Mouse (Mus musculus): ENCODE measurements around the gene Pym1. TPM values are rescaled to one million over a fixed set of nuclear protein-coding genes. Genes with fewer than 3 reads are reported as not detected.
"Not testable (repeated sequence)": the region's sequence is repeated elsewhere in the genome, so short reads cannot be mapped to it uniquely, and the experiment has no call there.

The Pym1 gene
- polyA plus RNA-seq (2016; fragmentation: Nextera tagmentation; extraction: Ambion mirVana): 25.8 and 26.8 TPM in 2 replicates

DNA sequence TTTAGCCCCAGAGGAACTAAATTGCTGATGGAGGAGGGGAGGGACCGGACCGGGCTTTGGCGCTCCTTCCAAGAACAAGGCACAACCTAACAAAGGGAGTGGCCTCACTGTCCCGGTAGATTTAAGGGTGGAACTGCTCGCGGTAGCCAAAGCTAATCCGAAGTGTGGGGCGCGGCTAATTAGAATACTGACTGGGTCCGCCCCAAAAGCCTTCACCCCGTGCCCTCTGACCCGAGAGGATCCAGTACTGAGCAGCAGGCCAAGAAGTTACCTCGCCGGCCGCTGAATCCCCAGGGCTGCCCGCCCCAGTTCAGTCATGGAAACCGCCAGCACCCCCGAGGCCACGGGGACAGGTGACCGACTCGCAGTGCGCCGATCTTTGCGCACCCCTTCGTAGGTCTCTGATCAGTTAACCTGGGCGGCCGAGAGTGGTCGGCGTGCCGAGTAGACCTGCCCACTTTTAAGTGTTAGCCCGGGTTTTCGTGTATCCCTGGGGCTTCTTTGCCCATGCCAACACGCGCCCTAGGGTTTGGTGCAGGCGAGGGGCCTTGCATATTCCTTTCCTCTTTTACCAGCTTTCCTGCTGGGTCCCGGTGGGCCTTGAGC, at the start of gene Pym1:
Gene Pym1 (plus strand): TSS at position 244 of the 606 bp plus-strand sequence.
- WGBS (ENCODE audit: insufficient replicate concordance): under 1% methylated on average over 36 of the region's 36 CpGs
- Histone ChIP-seq H3K36me3 (peaks cover 9% of the 10 kb centered on the region), H3K4me1 (peaks cover 63% of the 10 kb centered on the region), H3K9ac (peak within 1 kb of the TSS; percentile 85), H3K9me3 (replicated peaks) (no peaks in the 10 kb centered on the region), H3K4me3 (peak within 1 kb of the TSS; percentile 88), H3K27ac (peak within 1 kb of the TSS; percentile 92), H3K4me2 (peak within 1 kb of the TSS; percentile 86), H3K27me3 (replicated peaks) (peaks cover 34% of the 10 kb centered on the region)
- ATAC-seq: peak; percentile 90

DNA sequence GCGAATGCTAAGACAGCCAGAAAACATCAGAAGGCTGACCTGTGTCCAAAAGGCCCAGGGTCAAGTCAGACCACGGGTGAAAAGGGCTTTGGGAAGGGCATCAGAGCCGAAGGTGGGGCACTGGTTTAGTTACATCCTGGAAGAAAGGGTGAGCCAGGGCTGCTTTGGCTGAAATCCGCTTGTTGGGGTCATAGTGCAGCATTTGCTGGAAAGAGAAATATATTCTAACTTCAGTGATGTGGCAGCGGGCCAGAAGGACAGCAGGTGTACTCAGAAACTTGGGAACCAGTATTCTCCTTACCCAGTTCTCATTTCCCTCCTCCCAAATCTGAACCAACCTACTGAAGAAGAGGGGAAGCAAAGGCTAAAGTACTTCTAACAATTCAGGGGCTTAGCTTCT, 48.7 kb upstream of the Pym1 start:
- Histone ChIP-seq H3K4me3 (no peak overlapping the region), H3K4me1 (peaks cover 62% of the 10 kb centered on the region), H3K27ac (no peak overlapping the region), H3K9me3 (replicated peaks) (no peaks in the 10 kb centered on the region), H3K36me3 (peaks cover 64% of the 10 kb centered on the region), H3K27me3 (replicated peaks) (no peaks in the 10 kb centered on the region), H3K4me2 (no peak overlapping the region), H3K9ac (no peak overlapping the region)
- 74% methylated on average over 5 of the region's 5 CpGs for WGBS (ENCODE audit: insufficient replicate concordance)
- no peak for ATAC-seq

DNA sequence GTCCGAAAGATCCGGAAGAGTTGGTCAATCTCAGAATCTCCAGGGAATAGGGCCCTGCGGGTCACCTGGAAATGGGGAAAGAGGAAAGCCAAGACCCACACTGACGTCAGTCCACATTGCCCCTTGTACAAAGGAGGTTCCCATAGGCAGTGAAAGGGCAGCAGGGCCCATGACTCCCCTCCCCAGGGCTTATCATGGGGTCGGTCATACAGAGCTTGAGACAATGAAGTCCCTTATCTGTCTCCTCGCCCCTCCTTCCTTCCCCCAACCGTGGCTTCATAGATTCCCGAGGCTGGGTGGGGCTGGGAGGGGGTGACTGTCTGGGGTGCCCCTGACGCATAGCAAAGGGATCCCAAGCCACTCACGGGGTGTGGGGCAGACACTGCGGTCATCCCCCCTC, 48.1 kb upstream of the Pym1 start:
- H3K4me1 ChIP-seq: peaks cover 61% of the 10 kb centered on the region
- H3K9ac ChIP-seq: 0 out of 2 replicates have a peak overlapping the region, but pooled peaks have one; percentile 43
- no peaks in the 10 kb centered on the region for H3K9me3 ChIP-seq (replicated peaks)
- no peak for ATAC-seq
- no peak overlapping the region for H3K4me2 ChIP-seq
- 36% methylated on average over 11 of the region's 11 CpGs for WGBS (ENCODE audit: insufficient replicate concordance)
- 0 out of 2 replicates have a peak overlapping the region, but pooled peaks have one; percentile 10 for H3K27ac ChIP-seq
- H3K36me3 ChIP-seq: peaks cover 62% of the 10 kb centered on the region
- no peak overlapping the region for H3K4me3 ChIP-seq
- no peaks in the 10 kb centered on the region for H3K27me3 ChIP-seq (replicated peaks)

DNA sequence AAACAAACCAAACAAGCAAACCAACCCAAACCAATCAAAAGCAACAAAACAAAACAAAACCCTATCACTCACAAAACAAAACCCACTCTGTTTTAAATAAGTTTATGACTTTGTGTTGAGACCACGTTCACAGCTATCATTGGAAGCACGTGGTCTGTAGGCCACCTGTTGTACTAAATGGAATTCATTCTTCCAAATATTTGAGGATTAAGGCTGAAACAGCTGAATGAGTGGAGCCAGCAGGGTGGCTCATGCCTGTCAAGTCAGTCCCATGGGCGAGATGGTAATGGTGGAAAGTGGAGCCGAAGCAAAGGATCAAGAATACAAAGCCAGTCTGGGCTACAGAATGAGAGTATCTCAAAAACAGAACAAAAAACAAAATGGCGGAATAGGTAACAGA, 47.0 kb upstream of the Pym1 start:
- no peaks in the 10 kb centered on the region for H3K27me3 ChIP-seq (replicated peaks)
- no peak for ATAC-seq
- WGBS (ENCODE audit: insufficient replicate concordance): 86% methylated on average over 5 of the region's 5 CpGs
- peaks cover 60% of the 10 kb centered on the region for H3K4me1 ChIP-seq
- H3K4me2 ChIP-seq: no peak overlapping the region
- no peaks in the 10 kb centered on the region for H3K9me3 ChIP-seq (replicated peaks)
- peaks cover 62% of the 10 kb centered on the region for H3K36me3 ChIP-seq
- H3K9ac ChIP-seq: no peak overlapping the region
- no peak overlapping the region for H3K4me3 ChIP-seq
- H3K27ac ChIP-seq: no peak overlapping the region

DNA sequence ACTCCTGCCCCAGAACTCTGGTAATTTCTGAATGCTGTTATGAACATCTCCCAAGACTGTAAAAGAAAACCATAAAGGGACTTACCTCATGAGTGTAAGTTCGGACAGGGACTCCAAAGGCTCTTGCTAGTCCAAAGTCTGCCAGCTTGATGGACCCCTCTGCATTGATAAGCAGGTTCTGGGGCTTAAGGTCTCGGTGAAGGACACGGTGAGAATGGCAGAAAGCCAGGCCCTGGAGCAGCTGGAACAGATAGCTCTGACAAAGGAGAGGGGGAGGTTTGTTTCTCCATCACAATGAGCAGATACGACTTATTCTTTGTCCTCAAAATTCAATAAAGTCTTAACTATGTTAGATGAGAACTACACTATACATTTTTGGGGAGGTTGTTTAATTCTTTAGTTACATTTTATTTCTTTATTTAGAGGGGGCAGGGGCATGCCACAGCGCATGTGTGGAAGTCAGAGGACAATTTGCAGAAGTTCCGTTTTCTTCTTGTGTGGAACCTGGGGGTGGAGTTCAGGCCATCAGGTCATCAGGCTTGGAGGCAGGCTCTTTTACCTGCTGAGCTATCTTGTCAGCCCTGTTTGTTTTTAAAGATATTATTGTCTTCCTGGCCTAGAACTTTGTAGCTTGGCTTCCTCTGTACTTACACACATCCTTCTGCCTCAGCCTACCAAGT, 45.2 kb upstream of the Pym1 start:
- no peak overlapping the region for H3K4me3 ChIP-seq
- no peaks in the 10 kb centered on the region for H3K9me3 ChIP-seq (replicated peaks)
- H3K4me2 ChIP-seq: peak overlapping the region; percentile 83
- H3K36me3 ChIP-seq: peaks cover 58% of the 10 kb centered on the region
- H3K27ac ChIP-seq: peak overlapping the region; percentile 23
- no peak for ATAC-seq
- 58% methylated on average over 6 of the region's 6 CpGs for WGBS (ENCODE audit: insufficient replicate concordance)
- H3K9ac ChIP-seq: peak overlapping the region; percentile 81; the same call in 1 of the 2 replicates
- no peaks in the 10 kb centered on the region for H3K27me3 ChIP-seq (replicated peaks)
- H3K4me1 ChIP-seq: peaks cover 57% of the 10 kb centered on the region

DNA sequence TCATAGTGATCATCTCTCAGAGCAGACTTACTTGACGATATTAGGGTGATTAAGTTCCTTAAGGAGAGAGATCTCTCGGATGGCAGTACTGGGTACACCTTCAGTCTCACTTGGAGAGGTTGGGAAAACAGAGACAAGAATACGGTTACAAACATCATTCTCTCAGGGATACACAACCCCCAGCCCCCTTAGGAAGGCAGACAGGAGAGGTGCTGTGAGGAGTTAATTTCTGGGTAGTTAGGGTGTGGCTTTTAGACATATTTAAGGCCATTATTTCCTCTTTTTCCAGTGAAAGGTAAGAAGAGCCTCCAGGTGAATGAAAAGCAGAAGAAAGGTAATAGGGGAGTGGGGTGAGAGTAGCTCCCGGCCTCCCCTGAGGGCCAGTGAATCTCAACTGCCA, 43.8 kb upstream of the Pym1 start, which contains the start of gene Pmel:
Gene Pmel (plus strand): TSS at position 301 of the 400 bp plus-strand sequence.
- peak within 1 kb of the TSS; percentile 92 for H3K27ac ChIP-seq
- 18% methylated on average over 4 of the region's 4 CpGs for WGBS (ENCODE audit: insufficient replicate concordance)
- H3K4me3 ChIP-seq: peak within 1 kb of the TSS; percentile 88
- H3K36me3 ChIP-seq: peaks cover 46% of the 10 kb centered on the region
- H3K9ac ChIP-seq: peak within 1 kb of the TSS; percentile 81
- no peaks in the 10 kb centered on the region for H3K9me3 ChIP-seq (replicated peaks)
- H3K4me2 ChIP-seq: peak within 1 kb of the TSS; percentile 83
- no peaks in the 10 kb centered on the region for H3K27me3 ChIP-seq (replicated peaks)
- ATAC-seq: no peak
- H3K4me1 ChIP-seq: peaks cover 52% of the 10 kb centered on the region

DNA sequence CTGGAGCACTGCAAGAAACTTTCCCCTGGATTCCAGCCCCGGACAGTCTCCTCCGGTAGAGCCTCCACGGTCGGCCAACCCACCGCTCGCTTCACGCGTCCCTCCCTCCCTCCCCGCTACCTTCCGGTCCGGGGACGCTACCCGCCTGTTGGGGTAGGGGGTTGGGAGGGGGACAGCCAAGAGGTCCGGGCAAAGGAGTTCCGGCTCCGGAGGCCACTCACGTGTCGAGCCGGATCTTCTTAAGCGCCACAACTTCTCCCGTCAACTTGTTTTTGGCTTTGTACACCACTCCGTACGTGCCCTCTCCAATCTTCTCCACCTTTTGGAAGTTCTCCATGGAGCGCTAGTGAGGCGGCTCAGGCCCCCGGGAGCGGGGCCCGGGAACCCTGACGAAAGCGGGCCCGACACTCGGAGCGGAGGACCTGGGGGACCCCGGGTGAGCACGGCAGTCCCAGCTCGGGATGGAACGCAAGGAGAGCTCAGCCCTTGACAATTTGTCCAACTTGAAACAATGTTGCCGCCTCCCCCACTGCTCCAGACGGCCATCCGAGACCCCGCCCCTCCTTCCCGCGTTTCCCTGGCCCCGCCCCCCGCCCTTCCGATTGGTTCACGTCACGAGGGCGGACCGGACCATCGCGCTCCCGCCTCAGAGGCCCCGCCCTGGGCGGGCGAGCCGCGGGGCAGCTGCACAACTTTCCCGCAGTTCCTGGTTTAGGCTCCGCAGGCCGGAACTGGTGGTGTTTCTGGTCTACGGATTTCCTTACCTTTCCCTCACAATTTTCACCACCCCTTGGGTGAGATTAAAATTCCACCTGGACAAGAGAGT, 43.0 kb upstream of the Pym1 start, which contains the start of gene Cdk2:
Gene Cdk2 (minus strand): TSS at position 541 of the 826 bp plus-strand sequence.
- peaks cover 38% of the 10 kb centered on the region for H3K36me3 ChIP-seq
- H3K27me3 ChIP-seq (replicated peaks): no peaks in the 10 kb centered on the region
- H3K4me2 ChIP-seq: peak within 1 kb of the TSS; percentile 83
- peak within 1 kb of the TSS; percentile 81 for H3K9ac ChIP-seq
- peak within 1 kb of the TSS; percentile 88 for H3K4me3 ChIP-seq
- peak; percentile 91 for ATAC-seq
- H3K4me1 ChIP-seq: peaks cover 48% of the 10 kb centered on the region
- H3K27ac ChIP-seq: peak within 1 kb of the TSS; percentile 92
- under 1% methylated on average over 61 of the region's 62 CpGs for WGBS (ENCODE audit: insufficient replicate concordance)
- no peaks in the 10 kb centered on the region for H3K9me3 ChIP-seq (replicated peaks)

DNA sequence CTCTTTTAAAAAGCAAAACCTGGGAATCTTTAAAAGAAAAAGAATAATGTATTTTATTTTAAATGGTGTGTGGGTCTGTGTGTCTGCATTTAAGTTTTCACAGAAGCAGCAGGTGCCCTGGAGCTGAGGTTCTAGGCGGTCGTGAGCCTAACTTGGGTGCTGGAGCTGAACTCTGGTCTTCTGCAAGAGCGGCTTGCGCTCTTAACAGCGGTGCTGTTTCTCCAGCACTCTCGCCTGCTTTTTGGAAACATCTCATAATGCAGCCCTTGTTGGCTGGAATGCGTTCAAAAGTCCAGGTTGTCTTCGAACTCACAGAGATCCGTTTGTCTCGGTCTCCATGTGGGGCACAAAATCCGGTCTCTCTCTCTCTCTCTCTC, 42.4 kb upstream of the Pym1 start:
- no peaks in the 10 kb centered on the region for H3K27me3 ChIP-seq (replicated peaks)
- peak overlapping the region; percentile 83 for H3K4me2 ChIP-seq
- peaks cover 32% of the 10 kb centered on the region for H3K36me3 ChIP-seq
- H3K4me1 ChIP-seq: peaks cover 42% of the 10 kb centered on the region
- peak overlapping the region; percentile 92 for H3K27ac ChIP-seq
- peak overlapping the region; percentile 88 for H3K4me3 ChIP-seq
- ATAC-seq: peak; percentile 31; the same call in 1 of the 2 replicates
- peak overlapping the region; percentile 81 for H3K9ac ChIP-seq
- H3K9me3 ChIP-seq (replicated peaks): no peaks in the 10 kb centered on the region
- 17% methylated on average over 11 of the region's 11 CpGs for WGBS (ENCODE audit: insufficient replicate concordance)

DNA sequence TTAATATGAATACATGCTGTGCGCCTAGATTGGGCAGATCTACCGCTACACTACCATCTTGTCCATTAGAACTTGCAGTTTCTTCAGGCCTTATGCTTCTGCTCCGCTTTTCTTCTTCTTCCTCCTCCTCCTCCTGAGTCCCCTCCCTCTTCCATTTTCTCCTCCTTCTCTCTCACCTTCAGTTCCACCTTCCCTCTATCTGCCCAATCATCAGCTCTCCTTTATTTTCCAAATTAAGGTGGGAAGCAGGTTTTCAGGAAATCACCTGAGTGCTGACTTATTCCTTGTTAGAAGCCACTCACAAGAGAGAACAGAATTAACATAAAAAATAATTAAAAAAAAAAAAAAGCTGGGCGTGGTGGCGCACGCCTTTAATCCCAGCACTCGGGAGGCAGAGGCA, 36.4 kb upstream of the Pym1 start:
- H3K4me1 ChIP-seq; H3K36me3 ChIP-seq; H3K9ac ChIP-seq; H3K9me3 ChIP-seq (replicated peaks); H3K4me3 ChIP-seq; H3K27me3 ChIP-seq (replicated peaks); H3K27ac ChIP-seq; H3K4me2 ChIP-seq; ATAC-seq: not testable (repeated sequence)
- 82% methylated on average over 7 of the region's 7 CpGs for WGBS (ENCODE audit: insufficient replicate concordance)

DNA sequence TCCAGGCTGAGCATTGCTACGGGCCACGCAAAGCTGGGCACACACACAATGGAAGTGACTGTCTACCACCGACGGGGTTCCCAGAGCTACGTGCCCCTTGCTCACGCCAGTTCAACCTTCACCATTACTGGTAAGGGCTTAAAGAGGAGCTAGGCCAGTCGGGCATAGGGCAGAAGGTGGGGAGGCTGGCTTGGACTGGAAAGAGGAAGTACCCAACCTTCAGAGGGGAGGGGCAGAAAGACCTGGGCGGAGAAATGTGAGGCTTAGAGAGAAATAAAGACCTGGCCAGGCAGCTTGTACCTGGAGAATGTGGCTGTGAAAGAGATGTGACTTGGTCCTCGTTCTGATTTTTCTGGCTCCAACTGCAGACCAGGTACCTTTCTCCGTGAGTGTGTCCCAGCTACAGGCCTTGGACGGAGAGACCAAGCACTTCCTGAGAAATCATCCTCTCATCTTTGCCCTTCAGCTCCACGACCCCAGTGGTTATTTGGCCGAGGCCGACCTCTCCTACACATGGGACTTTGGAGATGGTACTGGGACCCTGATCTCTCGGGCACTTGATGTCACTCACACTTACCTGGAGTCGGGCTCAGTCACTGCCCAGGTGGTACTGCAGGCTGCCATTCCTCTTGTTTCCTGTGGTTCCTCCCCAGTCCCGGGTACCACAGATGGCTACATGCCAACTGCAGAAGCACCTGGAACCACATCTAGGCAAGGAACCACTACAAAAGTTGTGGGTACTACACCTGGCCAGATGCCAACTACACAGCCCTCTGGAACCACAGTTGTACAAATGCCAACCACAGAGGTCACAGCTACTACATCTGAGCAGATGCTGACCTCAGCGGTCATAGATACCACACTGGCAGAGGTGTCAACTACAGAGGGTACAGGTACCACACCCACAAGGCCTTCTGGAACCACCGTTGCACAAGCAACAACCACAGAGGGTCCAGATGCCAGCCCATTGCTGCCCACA, 31.8 kb upstream of the Pym1 start:
- 65% methylated on average over 19 of the region's 19 CpGs for WGBS (ENCODE audit: insufficient replicate concordance)
- no peaks in the 10 kb centered on the region for H3K4me1 ChIP-seq
- no peak overlapping the region for H3K27ac ChIP-seq
- H3K9me3 ChIP-seq (replicated peaks): no peaks in the 10 kb centered on the region
- H3K4me3 ChIP-seq: no peak overlapping the region
- 0 out of 2 replicates have a peak, but pooled peaks cover 6% of the 10 kb centered on the region for H3K27me3 ChIP-seq (replicated peaks)
- H3K4me2 ChIP-seq: no peak overlapping the region
- no peak overlapping the region for H3K9ac ChIP-seq
- no peaks in the 10 kb centered on the region for H3K36me3 ChIP-seq
- peak; percentile 16; the same call in 1 of the 2 replicates for ATAC-seq

DNA sequence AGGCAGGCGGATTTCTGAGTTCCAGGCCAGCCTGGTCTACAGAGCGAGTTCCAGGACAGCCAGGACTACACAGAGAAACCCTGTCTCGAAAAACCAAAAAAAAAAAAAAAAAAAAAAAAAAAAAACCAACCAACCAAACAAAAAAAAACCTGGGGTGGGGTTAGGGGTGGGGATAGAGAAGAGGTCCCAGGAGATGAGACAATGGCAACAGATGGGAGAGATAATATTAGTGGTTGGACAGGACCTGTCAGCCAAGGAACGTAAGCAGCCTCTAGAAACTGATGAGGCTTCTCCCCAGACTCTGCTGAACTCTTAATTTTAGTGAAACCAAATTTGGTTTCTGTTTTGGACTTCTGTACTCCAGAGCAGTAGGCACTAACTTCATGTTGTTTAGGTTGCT, 22.2 kb upstream of the Pym1 start:
- H3K4me2 ChIP-seq; H3K9ac ChIP-seq; H3K4me3 ChIP-seq; H3K36me3 ChIP-seq; H3K27ac ChIP-seq; H3K27me3 ChIP-seq (replicated peaks); H3K4me1 ChIP-seq; ATAC-seq; H3K9me3 ChIP-seq (replicated peaks): not testable (repeated sequence)
- 62% methylated on average over 4 of the region's 4 CpGs for WGBS (ENCODE audit: insufficient replicate concordance)
